In genomic region chr11:74863471-74863870, GRCm38 (mm10) we compare ENCODE assay signal across 9 mouse cellular contexts. TPM values are rescaled to one million over a fixed set of nuclear protein-coding genes. Genes with fewer than 3 reads are reported as not detected.
DNase-seq lines count a peak whose midpoint lies in the region; ATAC-seq and TF ChIP-seq lines count a peak whose summit lies in the region.
"Had no signal": no experiment of that assay in that cellular context is flagged by ENCODE, and none has a peak within 500 bp of the region (broad histone marks: within the 10 kb centered on the region; RNA-seq: fewer than 3 reads in every experiment).

No protein-coding gene starts in this region.

- ATAC-seq in heart, embryonic 11.5 days (replicated peaks; ENCODE audit: insufficient number of reproducible peaks, low FRiP score, low TSS enrichment): no peak
- no peak for ATAC-seq in embryonic facial prominence, embryonic 12.5 days (ENCODE audit: insufficient number of reproducible peaks, insufficient read depth, low FRiP score, low TSS enrichment)
- ATAC-seq in lung, embryonic 14.5 days (ENCODE audit: insufficient read depth): no peak
- ATAC-seq: Patski had no signal

- WGBS in heart, embryonic 11.5 days (ENCODE audit: insufficient replicate concordance): 32% methylated on average over 11 of the region's 11 CpGs
- whole genome bisulfite sequencing in bone marrow, adult 2 months: 76% methylated on average over 11 of the region's 11 CpGs
- 20% methylated on average over 11 of the region's 11 CpGs for WGBS in embryonic facial prominence, embryonic 12.5 days
- WGBS in lung, embryonic 14.5 days: 19% methylated on average over 11 of the region's 11 CpGs

- intact Hi-C loops in heart, postnatal 36 days (cut with DNase I): no loop called here

- 0 out of 2 replicates have a peak, but pooled peaks have one; percentile 10 for TF ChIP-seq CTCF in bone marrow, adult 2 months (IDR thresholded peaks at IDR 0.05; ENCODE audit: control insufficient read depth, insufficient read depth, low read length)
- peak; percentile 68 for TF ChIP-seq CTCF in lung, embryonic 14.5 days (IDR thresholded peaks at IDR 0.05; ENCODE audit: low read depth)

- peaks cover 4% of the 10 kb centered on the region; the same call in 1 of the 2 replicates for H3K36me3 ChIP-seq in heart, embryonic 11.5 days (ENCODE audit: control insufficient read depth, insufficient read depth, low read length)
- no peaks in the 10 kb centered on the region for H3K36me3 ChIP-seq in embryonic facial prominence, embryonic 12.5 days
- H3K36me3 ChIP-seq in lung, embryonic 14.5 days (ENCODE audit: insufficient read depth): 0 out of 2 replicates have a peak, but pooled peaks cover 5% of the 10 kb centered on the region

- no peaks in the 10 kb centered on the region for H3K9me3 ChIP-seq in heart, embryonic 11.5 days (replicated peaks; ENCODE audit: control insufficient read depth, low read length)
- H3K9me3 ChIP-seq in embryonic facial prominence, embryonic 12.5 days: no peaks in the 10 kb centered on the region
- no peaks in the 10 kb centered on the region for H3K9me3 ChIP-seq in lung, embryonic 14.5 days (ENCODE audit: low read depth, low read length)

- no peak for DNase-seq in heart, postnatal 36 days
- DNase-seq in lung, embryonic 14.5 days: peak; percentile 65
- DNase-seq in layer of hippocampus, postnatal 36 days: no peak
- no peak for DNase-seq in right cerebral cortex, postnatal 25 days
- DNase-seq in left cerebral cortex, adult 11 months (ENCODE audit: low spot score): no peak

- peak overlapping the region; percentile 0; the same call in 1 of the 2 replicates for H3K27ac ChIP-seq in heart, embryonic 11.5 days (ENCODE audit: low read depth, low read length)
- H3K27ac ChIP-seq in bone marrow, adult 2 months (ENCODE audit: control insufficient read depth, insufficient read depth, low read depth, low read length, poor library complexity): no peak overlapping the region
- no peak overlapping the region for H3K27ac ChIP-seq in embryonic facial prominence, embryonic 12.5 days
- no peak overlapping the region for H3K27ac ChIP-seq in lung, embryonic 14.5 days (ENCODE audit: low read depth)

- peak overlapping the region; percentile 33 for H3K4me2 ChIP-seq in heart, embryonic 11.5 days
- peak overlapping the region; percentile 7; the same call in 1 of the 2 replicates for H3K4me2 ChIP-seq in embryonic facial prominence, embryonic 12.5 days (replicated peaks)
- 0 out of 2 replicates have a peak overlapping the region, but pooled peaks have one; percentile 24 for H3K4me2 ChIP-seq in lung, embryonic 14.5 days

- H3K4me3 ChIP-seq in heart, embryonic 11.5 days (ENCODE audit: low read depth, low read length): no peak overlapping the region
- no peak overlapping the region for H3K4me3 ChIP-seq in bone marrow, adult 2 months (replicated peaks; ENCODE audit: control insufficient read depth, low read depth, low read length)
- no peak overlapping the region for H3K4me3 ChIP-seq in embryonic facial prominence, embryonic 12.5 days
- H3K4me3 ChIP-seq in lung, embryonic 14.5 days (ENCODE audit: low read depth, low read length): no peak overlapping the region

- no peaks in the 10 kb centered on the region for H3K27me3 ChIP-seq in heart, embryonic 11.5 days (ENCODE audit: control insufficient read depth, insufficient read depth, low read length)
- no peaks in the 10 kb centered on the region for H3K27me3 ChIP-seq in embryonic facial prominence, embryonic 12.5 days
- no peaks in the 10 kb centered on the region for H3K27me3 ChIP-seq in lung, embryonic 14.5 days (ENCODE audit: insufficient read depth, low read length)
- H3K27me3 ChIP-seq: Patski had no signal

- TF ChIP-seq POLR2A in bone marrow, adult 2 months (IDR thresholded peaks at IDR 0.05; ENCODE audit: borderline replicate concordance, control insufficient read depth, low read depth, low read length): no peak

- H3K4me1 ChIP-seq in heart, embryonic 11.5 days (ENCODE audit: control insufficient read depth, insufficient read depth, low read length): peaks cover 9% of the 10 kb centered on the region; the same call in 1 of the 2 replicates
- no peaks in the 10 kb centered on the region for H3K4me1 ChIP-seq in bone marrow, adult 2 months (ENCODE audit: control insufficient read depth, insufficient read depth, low read length)
- 0 out of 2 replicates have a peak, but pooled peaks cover 6% of the 10 kb centered on the region for H3K4me1 ChIP-seq in embryonic facial prominence, embryonic 12.5 days
- H3K4me1 ChIP-seq in lung, embryonic 14.5 days (ENCODE audit: insufficient read depth): no peaks in the 10 kb centered on the region

- H3K9ac ChIP-seq in heart, embryonic 11.5 days (ENCODE audit: low read depth, low read length): no peak overlapping the region
- 0 out of 2 replicates have a peak overlapping the region, but pooled peaks have one; percentile 15 for H3K9ac ChIP-seq in embryonic facial prominence, embryonic 12.5 days
- H3K9ac ChIP-seq in lung, embryonic 14.5 days: no peak overlapping the region

RNA-seq across cellular contexts. Expression of gene Mnt, which starts 32.8 kb away (rescaled TPM):
- 2.7 and 3.5 TPM in 2 replicates for polyA plus RNA-seq in heart, embryonic 11.5 days (2014; fragmentation: Nextera tagmentation; extraction: Ambion mirVana)
- total RNA-seq in heart, postnatal 36 days (2021): 10 to 100 TPM; 11.4 to 11.9 TPM
- polyA plus RNA-seq in bone marrow, adult 2 months (2011; ENCODE audit: insufficient read depth, insufficient read length, low replicate concordance, missing spikeins): 9.6 and 20.3 TPM in 2 replicates
- 6.4 TPM in 2 replicates for polyA plus RNA-seq in embryonic facial prominence, embryonic 12.5 days (2016; fragmentation: Nextera tagmentation; extraction: Ambion mirVana)
- 4.3 and 4.4 TPM in 2 replicates for polyA plus RNA-seq in lung, embryonic 14.5 days (2014; fragmentation: Nextera tagmentation; extraction: Ambion mirVana)
- 10 to 100 TPM; 28.3 to 30.5 TPM for total RNA-seq in layer of hippocampus, postnatal 36 days (2021)

RNA-seq across cellular contexts. Expression of gene Sgsm2, which starts 33.4 kb away (rescaled TPM):
- 3.9 and 5.5 TPM in 2 replicates for polyA plus RNA-seq in heart, embryonic 11.5 days (2014; fragmentation: Nextera tagmentation; extraction: Ambion mirVana)
- total RNA-seq in heart, postnatal 36 days (2021): 1 to 10 TPM; 6.1 to 6.2 TPM
- polyA plus RNA-seq in bone marrow, adult 2 months (2011; ENCODE audit: insufficient read depth, insufficient read length, low replicate concordance, missing spikeins): 1.9 and 4.8 TPM in 2 replicates
- 7.5 and 7.9 TPM in 2 replicates for polyA plus RNA-seq in embryonic facial prominence, embryonic 12.5 days (2016; fragmentation: Nextera tagmentation; extraction: Ambion mirVana)
- 4.8 and 5.4 TPM in 2 replicates for polyA plus RNA-seq in lung, embryonic 14.5 days (2014; fragmentation: Nextera tagmentation; extraction: Ambion mirVana)
- 10 to 100 TPM; 88.1 to 89.4 TPM for total RNA-seq in layer of hippocampus, postnatal 36 days (2021)

RNA-seq across cellular contexts. Expression of gene Tsr1, which starts 34.4 kb away (rescaled TPM):
- 34.0 and 40.6 TPM in 2 replicates for polyA plus RNA-seq in heart, embryonic 11.5 days (2014; fragmentation: Nextera tagmentation; extraction: Ambion mirVana)
- 10 to 100 TPM; 19.7 to 20.2 TPM for total RNA-seq in heart, postnatal 36 days (2021)
- polyA plus RNA-seq in bone marrow, adult 2 months (2011; ENCODE audit: insufficient read depth, insufficient read length, low replicate concordance, missing spikeins): 10.7 and 21.4 TPM in 2 replicates
- polyA plus RNA-seq in embryonic facial prominence, embryonic 12.5 days (2016; fragmentation: Nextera tagmentation; extraction: Ambion mirVana): 39.2 and 44.5 TPM in 2 replicates
- 55.1 and 57.5 TPM in 2 replicates for polyA plus RNA-seq in lung, embryonic 14.5 days (2014; fragmentation: Nextera tagmentation; extraction: Ambion mirVana)
- total RNA-seq in layer of hippocampus, postnatal 36 days (2021): 10 to 100 TPM; 33.3 to 34.4 TPM
